Mouse (Mus musculus): Measurements from ENCODE around the gene Rasgrp3.

DNA sequence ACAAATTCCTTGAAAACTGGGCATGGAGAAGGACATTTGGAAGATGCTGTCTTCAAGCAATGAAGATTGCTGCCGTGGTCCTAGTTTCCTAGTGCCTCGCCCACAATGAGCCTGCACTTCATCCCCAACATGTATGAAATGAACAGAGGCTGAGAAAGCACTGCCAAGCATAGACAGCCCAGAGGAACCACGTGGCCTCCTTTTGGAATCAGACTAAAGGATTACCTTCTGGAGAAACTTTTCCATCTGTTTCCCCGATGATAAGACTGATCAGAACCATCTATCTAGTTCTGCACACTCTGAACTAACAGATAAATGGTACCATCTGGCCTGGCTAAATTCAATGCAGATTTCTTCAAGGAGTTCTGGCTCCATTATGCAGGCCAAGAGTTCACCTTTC is 16.6 kb downstream of the Rasgrp3 start:
- TF ChIP-seq POLR2A (IDR thresholded peaks at IDR 0.05; ENCODE audit: borderline replicate concordance, low read depth, low read length) (no peak), CTCF (IDR thresholded peaks at IDR 0.05; ENCODE audit: low read depth, low read length) (no peak)
